Mouse (Mus musculus) adrenal gland, adult 2 months (tissue): ENCODE measurements around the gene Nrf1. TPM values are rescaled to one million over a fixed set of nuclear protein-coding genes. Genes with fewer than 3 reads are reported as not detected.

Source experiments
- DNase-seq: peaks from one replicate; pipeline ENCODE4 v3.0.0; 2021
- polyA plus RNA-seq: library from polyadenylated mRNA; depleted of rRNA; stranded (reverse); fragments of >200 nt; gene quantifications from 2 replicates; pipeline ENCODE4 v1.2.3, GENCODE M21; 2012
- total RNA-seq, 2 experiments: library from RNA; stranded (reverse); gene quantifications; 2 replicates each; pipeline ENCODE4 v1.2.3; 2021

Nrf1 gene
- total and polyA plus RNA-seq, 3 experiments: 11.0 to 24.3 (median 20.1) TPM

DNA sequence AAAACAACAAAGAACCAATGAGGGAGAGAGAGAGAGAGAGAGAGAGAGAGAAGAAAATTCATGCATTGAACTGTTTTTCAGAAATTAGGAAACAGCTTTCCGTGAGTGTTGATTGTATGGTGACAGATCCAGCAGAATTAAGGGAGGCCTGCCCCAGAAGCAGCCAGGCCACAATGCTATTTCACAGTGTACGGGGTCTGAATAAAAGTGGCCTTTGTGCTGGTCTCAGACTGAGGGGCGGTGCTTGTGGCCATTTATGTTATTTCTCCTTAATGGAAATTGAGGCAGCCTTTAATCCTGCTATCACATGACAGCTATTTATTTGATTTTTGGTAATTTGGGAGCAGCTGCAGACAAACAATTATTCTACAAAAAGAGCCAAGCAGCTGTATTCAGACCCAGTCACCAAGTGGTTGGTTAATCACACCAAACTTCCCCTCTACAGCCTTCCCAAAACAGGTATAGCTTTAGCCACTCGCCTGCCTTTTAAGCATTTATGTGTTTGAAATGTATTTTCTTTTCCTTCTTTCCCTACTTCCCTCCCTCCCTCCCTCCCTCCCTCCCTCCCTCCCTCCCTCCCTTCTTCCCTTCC is 31.2 kb downstream of the Nrf1 start:
- DNase-seq: no peak

DNA sequence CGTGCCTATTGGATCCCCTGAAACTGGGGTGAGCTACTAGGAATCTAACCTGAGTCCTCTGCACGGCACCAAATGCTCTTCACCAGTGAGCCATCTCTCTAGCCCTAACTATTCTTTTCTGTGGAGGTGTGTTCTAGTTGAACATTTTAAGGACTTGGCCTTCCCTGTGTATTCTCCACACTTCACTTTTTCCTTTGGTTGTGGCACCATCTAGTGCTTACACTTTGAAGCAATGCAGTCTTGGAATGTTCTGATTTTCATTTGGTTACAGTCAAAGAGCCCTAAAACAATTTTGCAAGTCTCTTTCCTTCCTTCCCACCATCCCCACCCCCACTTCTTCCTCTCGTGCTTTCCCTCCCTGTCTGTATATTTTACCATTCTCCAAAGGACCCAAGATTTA is 33.6 kb downstream of the Nrf1 start:
- peak; percentile 27 for DNase-seq

DNA sequence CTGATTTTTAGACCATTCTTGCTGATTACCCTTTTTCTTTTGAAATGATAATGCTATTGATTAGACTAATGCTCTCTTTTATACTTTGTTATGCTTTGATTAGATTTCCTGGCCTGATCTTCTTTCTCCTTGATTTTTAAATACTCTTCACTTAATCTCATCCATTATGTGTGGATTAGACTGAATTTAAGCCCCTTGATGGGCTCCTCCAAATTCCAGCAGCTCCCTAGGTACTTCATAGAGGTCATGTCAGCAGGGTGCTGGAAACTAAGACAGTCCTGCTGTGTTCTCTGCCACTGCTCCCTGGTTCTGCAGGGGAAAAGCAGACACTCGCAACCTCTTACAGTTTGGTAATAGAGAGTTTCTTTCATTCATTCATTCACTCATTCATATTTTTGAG is 35.5 kb downstream of the Nrf1 start:
- no peak for DNase-seq

DNA sequence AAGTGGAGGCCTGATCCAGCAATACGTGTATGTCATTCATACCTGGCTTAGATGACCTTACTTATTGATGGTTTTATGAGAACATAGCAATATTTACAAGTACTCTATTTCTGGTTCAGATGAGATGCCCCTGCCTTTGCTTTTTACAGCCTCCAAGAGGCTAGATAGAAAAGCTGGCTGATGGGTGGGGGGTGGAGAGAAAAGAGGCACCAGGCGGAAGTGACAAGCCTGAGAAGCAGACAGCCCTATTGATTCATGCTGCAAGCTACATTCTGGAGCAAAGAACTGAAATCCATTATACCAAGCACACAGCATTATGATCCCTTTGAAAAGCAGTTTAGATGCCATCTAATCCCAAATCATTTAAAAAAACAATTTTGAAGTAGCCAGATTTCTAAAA is 37.6 kb downstream of the Nrf1 start:
- no peak for DNase-seq

DNA sequence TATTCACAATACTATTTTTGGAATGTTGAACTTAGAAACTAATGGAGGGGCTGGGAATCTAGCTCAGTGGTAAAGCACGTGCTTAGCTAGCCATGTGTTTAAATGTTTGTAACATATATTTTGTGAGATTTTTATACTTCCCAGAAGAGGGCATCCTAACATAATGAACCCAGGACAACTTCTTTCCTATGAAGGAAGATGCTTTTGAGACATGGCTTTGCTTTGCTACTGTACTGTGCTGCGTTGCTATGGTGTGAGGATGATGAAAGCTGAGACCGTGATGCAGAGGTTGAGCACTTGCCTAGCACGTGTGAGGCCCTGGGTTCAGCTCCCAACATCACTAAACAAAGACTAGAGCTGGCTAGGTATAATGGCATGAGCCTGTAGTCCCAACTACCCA is 43.4 kb downstream of the Nrf1 start:
- no peak for DNase-seq

DNA sequence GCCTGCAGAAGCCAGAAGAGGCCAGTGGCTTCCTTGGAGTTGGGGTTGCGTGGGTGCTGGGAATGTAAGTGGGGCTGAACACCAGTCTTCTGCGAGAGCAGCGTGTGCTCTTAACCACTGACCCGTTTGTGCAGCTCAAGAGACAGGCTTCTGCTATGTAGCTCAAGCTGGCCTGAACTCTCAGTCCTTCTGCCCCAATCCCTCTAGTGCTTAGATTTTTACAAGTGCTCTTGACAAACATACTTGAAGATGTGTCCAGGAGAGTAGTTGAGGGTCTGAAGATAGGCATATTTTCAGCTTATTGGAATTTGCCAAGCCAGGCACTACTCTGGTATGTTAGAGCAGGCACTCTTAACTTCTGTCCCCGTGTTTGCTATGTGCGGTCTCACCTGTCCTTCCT is 45.0 kb downstream of the Nrf1 start:
- no peak for DNase-seq

GRCm38 (mm10) chr6:30101773-30102415 is 54.1 kb downstream of the Nrf1 start:
- no peak for DNase-seq

- peak; percentile 24 for DNase-seq
These were observed 58.3 kb downstream of the Nrf1 start for GRCm38 (mm10) chr6:30106091-30106490.

GRCm38 (mm10) chr6:30107456-30107855 is 59.7 kb downstream of the Nrf1 start:
- DNase-seq: peak; percentile 68

DNA sequence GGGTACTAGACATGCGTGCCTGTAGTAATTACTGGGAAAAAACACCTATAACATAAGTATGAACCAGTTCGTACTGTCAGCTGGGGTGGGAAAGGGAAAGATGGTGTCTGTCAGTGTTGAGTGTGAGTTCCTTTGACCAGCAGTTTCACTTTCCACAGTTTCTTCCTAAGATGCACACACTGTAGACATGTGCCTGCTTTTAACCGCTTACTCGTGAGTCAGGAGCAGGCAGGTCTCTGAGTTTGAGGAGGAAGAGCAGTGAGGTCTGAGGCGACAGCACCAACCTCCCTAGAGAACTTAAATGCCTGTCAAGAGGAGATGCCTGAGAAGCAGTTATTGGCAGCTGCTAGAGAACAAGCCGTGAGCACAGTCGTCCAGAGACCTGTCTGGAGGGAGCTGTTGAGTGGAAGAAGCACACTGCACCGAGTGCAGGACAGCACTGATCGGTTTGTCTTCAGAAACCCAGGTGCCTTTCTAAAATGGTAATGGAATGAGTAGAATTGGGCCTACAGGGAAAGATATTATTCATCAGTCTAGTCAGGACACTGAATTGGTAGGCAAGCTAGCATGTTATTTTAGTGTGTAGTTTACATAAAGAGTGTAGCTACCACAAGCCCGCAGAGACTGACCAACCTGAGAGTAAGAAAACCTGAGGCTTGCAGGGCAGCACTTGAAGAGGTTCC is 62.2 kb downstream of the Nrf1 start:
- DNase-seq: no peak

DNA sequence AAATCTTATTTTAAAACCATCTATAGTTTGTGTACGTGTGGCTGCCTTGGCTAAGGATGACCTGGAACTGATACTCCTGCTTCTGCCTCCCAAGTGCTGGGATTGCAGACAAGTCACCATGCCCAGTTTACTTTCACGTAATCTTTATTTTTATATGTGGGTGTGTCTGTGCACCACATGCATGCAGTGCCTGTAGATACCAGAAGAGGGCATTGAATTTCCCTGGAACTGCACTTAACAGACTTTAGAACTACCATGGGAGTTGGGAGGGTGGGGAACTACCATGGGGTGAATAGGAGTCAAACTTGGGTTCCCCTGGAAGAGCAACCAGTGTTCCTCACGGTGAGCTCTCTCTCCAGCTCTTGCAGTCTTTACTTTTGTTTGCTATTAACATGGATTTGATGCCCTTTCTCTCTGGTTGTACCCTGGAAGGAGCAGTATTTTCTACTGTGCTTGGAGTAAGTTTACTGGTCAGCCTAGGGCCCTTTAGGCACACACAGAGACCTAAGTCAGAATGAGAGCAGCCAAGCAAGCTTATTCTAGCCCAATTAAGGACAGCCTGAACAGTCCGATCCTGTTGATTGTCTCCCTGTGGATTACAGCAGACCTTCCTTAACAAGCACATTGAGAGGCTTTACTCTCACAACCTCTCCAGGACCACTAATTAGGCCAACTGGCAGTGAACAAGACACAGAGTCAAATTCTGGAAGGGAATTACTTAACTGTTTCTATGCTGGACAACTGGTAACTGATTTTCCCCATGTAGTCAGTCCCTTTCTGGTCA is 64.8 kb downstream of the Nrf1 start:
- no peak for DNase-seq

- DNase-seq: peak; percentile 46
These were observed 66.3 kb downstream of the Nrf1 start for GRCm38 (mm10) chr6:30114101-30114500.

- peak; percentile 9 for DNase-seq
These were observed 73.4 kb downstream of the Nrf1 start for GRCm38 (mm10) chr6:30121152-30121551.

- no peak for DNase-seq
These were observed 73.8 kb downstream of the Nrf1 start for GRCm38 (mm10) chr6:30121600-30121999.

DNA sequence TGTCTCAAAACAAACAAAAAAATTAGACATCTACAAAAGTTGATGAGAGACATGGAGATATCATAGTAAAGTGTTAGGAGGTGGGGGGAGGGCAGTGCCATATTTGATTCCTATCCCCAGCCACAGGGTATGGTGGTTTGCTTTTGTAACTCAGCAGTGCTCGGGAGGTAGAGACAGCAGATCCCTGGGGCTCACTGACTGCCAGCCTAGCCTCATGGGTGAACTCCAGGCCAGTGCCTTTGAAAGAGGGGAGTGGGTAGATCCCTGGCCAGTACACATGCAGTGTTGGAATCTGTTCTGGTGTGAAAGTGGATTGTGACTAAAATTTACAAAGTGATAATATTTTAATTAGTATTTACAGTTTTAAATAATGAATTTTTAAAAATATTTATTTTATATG is 75.6 kb downstream of the Nrf1 start:
- DNase-seq: peak; percentile 17

GRCm38 (mm10) chr6:30126060-30126459 is 78.3 kb downstream of the Nrf1 start:
- DNase-seq: no peak

- DNase-seq: peak; percentile 10
These were observed 79.0 kb downstream of the Nrf1 start for GRCm38 (mm10) chr6:30126766-30127165.

DNA sequence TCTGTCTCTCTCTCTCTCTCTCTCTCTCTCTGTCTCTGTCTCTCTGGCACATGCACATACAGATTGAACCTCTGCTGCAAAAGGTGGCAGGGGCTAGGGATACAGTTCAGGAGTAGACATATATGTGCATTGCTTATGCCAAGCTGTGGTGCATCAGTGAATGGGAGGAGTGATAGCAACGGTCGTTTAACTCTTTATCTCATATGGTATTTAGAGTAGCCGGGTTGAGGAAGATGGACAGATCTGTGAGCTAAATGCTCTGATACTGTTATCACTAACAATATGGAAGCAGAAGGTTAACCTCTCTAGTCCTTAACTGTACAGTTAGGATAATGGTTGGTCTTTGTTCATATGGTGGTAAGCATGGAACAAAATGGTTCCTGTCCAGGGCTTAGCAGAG is 84.6 kb downstream of the Nrf1 start:
- no peak for DNase-seq

DNA sequence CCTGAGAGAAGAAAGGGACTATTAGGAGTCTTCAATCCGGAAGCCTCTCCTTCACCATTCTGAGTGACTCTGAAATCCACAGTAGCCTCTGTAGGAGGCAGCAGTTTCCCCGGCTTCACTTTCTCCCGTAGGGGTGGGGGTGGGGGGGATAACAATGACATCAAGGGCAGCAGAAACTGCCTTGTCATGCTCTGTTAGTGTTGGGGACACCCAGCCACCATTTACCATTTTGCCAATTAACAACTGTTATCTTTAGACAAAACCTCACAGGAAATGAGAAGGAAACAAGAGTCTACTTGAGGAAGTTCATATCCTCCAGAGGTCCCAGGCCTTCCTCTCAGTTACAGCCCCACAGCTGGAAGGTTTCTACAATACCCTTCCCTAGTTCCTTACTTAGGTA is 87.8 kb downstream of the Nrf1 start:
- DNase-seq: no peak

DNA sequence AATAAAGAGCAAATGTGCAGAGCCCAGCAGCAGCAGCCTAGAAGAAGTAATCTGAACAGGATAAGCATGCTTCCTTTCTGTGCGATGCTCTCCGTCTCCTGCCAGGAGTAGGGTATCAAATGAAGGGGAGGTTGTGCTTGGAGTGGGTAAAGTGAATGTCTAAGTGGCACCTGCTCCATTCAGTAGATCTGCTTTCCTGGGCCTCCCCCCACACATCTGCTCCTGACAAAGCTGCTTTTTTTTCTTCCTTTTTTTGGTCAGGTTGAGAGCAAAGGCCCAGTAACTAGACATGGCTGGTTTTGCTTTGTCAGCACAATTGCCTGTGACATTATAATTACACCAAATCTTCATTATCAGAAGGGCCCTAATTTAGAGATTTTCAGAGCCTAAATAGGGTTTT is 89.4 kb downstream of the Nrf1 start:
- no peak for DNase-seq

- no peak for DNase-seq
These were observed 91.7 kb downstream of the Nrf1 start for GRCm38 (mm10) chr6:30139329-30140045.

GRCm38 (mm10) chr6:30143263-30143662 is 95.5 kb downstream of the Nrf1 start:
- no peak for DNase-seq
